Mouse (Mus musculus): ENCODE data around the gene Ppp6c.
A peak's percentile ranks its signal among the peaks of the same experiment; 100 is the strongest.
"Not testable (repeated sequence)": the region's sequence is repeated elsewhere in the genome, so short reads cannot be mapped to it uniquely, and the experiment has no call there.

The Ppp6c gene

GRCm38 (mm10) chr2:39226019-39226640 lies at the start of gene Ppp6c:
TSS of gene Ppp6c (minus strand) at chr2:39226451.
- DNase-seq = peak; percentile 91

DNA sequence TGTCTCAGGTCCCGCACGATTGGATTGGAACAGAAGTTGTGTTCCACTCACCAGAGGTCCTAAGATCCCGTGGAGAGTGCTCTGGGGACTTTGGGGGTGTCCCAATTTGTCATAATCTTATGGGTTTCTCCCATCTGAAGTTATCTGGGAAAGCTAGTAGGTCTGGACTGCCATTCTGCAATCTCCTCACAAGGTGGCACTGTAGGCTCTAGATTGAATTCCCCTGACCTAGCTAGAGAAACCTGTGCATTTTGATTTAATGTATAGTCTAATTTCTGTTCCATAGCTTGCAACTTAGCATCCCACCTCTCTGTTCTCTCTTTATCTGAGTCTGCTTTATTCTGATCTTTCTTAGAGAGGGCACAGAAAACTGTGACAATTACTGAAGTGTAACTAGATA lies 42.1 kb upstream of the Ppp6c start:
- peak; percentile 31 for DNase-seq

DNA sequence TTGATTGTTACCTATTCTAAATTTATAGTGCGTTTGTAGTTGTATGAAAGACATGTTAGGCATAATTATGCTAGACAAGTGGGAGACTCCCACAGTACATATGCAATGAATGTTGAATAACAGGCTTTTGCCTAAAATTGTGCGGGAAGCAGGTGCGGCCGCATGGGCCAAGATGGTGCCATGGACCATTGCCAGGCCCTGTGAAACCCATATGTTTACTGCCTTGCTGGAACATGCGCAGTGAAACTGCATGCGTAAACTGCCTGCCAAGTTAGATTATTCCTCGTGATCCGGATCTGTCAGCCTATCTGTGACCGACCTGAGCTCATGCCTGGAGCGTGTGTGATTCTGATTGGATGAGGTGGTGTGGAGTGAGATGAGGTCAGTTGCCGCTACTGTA lies 26.0 kb upstream of the Ppp6c start:
- not testable (repeated sequence) for DNase-seq

GRCm38 (mm10) chr2:39246862-39247261 lies 20.6 kb upstream of the Ppp6c start:
- not testable (repeated sequence) for DNase-seq

DNA sequence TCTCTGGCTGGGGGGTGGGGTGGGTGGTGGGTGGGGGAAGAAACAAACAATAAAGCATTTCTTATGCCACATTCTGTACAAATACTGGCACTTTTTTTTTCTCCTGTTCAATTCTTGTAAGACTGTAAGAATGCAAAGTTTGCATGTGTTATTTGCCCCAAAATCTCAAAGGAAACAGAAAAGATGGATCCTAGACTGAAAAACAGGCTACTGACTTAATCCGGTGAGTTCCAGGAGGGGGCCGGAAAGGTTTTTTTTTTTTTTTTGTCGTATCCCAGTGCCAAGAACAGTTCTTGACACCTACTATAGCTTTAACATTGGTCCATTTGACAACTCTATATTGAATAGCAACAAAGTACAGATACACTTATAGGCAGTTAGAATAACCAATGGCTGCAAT lies 480 bp upstream of the Ppp6c start:
- no peak for DNase-seq

DNA sequence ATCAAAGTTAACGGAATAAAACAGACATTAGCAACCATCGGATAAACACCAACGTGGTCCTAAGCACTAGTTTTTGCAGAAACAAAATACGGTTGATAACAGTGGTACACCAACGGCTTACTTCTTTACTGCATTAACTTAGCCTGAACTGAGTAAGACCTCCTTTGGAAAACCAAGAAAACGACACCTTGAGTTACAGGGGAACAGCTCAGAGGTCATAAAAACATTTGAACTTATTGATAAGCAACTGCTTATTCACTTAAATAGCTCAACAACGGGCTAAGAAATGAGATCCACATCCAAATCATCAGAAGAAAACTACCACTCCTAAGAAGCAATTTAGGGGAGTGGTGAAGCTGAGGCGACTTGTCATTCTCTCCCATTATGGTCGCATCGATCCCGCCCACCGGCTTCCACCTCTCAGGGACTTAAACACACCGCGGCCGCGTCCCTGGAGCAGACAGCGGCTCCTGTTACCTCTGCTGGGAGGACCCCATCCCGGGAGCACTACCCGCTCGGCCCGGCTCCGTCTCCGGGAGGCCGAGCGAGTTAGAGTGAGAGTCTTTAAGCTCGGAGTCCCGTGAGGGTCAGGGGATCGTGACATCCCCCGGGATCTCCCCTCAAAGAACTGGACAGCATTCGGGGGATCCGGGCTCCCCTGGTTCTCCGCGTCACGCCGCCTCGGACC lies 776 bp downstream of the Ppp6c start:
- DNase-seq = not testable (repeated sequence)

DNA sequence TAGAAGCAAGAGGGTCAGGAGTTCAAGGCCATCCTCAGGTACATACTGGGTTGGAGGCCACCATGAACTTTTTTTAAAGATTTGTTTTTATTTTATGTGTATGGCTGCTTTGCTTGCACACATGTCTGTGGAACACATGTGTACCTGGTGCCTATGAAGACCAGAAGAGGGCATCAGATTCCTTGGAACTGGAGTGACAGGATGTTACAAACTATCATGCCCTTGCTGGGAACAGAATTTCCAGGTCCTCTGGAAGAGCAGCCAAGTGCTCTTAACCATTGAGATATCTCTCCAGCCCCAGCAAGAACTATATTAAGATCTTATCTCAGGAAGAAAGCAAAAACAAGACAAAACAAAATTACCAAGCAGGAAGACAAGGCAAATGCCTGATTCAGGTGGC lies 1.6 kb downstream of the Ppp6c start:
- no peak for DNase-seq

DNA sequence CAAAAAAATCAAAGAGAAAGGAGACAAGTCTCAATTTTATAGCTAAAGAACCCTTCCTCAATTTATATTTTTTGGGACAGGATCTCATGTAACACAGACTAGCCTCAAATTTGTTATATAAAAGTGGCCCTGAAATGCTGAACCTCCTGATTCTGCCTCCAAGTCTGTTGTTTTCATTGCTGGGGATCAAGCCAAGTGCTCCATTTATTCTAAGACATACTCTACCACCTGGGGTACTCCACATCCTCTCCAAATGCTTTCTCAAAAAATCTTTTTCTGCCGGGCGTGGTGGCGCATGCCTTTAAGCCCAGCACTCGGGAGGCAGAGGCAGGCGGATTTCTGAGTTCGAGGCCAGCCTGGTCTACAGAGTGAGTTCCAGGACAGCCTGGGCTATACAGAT lies 6.2 kb downstream of the Ppp6c start:
- DNase-seq = no peak

DNA sequence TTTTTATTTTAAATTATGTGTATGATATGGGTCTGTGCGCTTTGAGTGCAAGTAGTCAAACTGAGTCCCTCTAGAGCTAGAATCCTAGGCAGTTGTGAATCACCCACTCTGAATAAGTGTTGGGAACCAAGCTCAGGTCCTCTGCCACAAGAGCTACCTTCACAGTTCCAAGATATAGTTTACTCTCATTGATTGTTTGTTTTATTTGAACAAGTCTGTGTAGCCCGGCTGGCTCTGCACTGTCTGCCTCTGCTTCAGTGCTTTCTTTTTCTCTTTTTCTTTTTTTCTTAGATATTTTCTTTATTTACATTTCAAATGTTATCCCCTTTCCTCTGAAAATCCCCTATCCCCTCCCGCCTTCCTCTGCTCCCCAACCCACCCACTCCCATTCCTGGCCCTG lies 7.2 kb downstream of the Ppp6c start:
- DNase-seq = no peak

DNA sequence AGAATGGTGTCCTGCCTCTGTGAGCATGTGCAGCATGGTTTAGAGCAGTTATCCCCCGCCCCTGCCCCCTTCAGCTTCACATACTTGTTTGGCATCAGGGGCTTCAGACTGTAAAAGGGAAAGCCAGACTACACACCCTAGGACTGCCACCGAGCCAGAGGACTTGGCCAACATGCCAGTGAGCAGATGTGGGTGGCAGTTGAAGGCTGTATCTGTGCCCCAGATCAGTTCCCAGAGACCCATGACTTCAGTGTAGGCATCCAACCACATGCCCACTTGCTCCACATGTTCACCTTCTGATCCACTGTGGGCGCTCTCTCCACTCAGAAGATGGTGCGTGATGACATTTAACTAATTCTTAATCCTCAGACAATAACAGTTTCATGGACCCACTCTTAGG lies 9.1 kb downstream of the Ppp6c start:
- no peak for DNase-seq

DNA sequence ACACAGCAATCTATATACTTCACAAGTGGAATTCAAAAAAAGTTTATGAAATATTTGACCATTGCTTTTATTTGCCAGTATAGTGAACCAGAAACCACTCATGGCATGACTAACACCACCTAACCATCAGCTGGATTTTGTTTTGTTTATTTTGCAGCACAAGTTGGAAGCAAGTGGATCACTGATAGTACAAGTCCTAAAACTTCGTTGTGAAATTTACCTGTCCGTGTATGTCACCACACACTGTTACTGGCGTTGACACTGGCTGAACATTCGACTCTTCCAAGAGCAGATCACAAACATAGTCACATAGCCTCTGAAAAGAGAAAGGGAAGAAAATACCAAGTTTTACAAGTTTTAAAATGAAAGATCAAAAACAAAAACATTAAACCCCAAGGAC lies 15.5 kb downstream of the Ppp6c start:
- no peak for DNase-seq

DNA sequence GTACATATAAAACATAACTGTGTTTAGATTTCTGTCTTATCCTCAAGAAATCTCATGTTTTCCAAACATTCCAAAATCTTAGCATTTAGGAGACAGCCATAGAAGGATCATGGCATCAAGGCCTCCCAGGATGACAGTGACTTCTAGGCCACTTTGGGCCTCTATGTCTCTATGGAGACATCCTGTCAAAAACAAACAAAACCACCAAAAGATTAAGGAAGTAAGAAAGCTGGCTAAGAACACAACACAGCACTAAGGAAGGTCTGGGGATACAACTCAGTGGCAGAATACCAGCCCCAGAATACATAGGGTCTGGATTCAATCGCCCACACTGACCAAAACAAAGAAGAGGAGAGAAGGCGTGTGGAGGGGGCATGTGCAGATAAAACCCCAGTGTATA lies 22.9 kb downstream of the Ppp6c start:
- no peak for DNase-seq

- DNase-seq = no peak
Observed at GRCm38 (mm10) chr2:39194809-39195208, 31.4 kb downstream of the Ppp6c start.

GRCm38 (mm10) chr2:39190561-39191056 lies 35.6 kb downstream of the Ppp6c start, which contains the start of gene Scai:
TSS of gene Scai (minus strand) at chr2:39190734.
- peak; percentile 98 for DNase-seq

- DNase-seq = no peak
Observed at GRCm38 (mm10) chr2:39189961-39190560, 36.2 kb downstream of the Ppp6c start.

- peak; percentile 8 for DNase-seq
Observed at GRCm38 (mm10) chr2:39185942-39186341, 40.3 kb downstream of the Ppp6c start.

DNA sequence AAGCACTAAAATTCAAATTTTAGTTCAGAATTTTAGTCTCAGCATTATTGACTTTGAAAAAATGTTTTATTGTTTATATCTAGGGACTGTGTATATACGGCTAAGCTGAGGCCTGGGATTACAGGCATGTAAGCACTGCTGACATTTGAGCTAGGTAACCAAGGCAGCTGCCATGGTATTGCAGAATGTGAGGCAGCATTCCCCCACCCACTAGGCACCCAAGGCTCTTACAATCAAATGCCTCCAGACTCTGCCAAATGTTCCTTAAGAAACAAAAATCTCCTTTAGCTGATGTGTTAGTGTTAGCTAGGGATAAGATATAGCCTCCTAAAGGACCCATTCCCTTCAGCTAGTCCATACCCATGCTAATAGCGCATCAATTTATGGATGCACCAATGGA lies 42.7 kb downstream of the Ppp6c start:
- DNase-seq = no peak

DNA sequence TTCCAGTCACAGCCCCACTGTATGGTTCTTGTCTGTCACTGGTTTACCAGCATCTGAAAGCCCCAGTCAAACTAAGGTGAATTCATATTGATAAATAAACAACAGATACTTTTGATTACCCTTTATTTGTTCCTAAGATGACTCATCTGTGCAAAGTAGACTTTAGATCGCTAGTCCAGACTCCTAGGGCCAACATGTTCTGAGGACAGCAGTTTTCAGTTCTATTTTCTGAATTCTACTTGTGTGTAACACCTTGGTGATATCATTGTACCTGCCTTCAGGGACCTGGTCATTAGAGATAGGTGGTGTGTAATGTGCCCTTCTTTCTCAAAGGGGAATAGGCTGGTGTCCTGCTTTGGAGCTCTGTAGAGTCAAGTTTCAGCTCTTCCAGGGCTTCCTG lies 65.3 kb downstream of the Ppp6c start:
- no peak for DNase-seq

DNA sequence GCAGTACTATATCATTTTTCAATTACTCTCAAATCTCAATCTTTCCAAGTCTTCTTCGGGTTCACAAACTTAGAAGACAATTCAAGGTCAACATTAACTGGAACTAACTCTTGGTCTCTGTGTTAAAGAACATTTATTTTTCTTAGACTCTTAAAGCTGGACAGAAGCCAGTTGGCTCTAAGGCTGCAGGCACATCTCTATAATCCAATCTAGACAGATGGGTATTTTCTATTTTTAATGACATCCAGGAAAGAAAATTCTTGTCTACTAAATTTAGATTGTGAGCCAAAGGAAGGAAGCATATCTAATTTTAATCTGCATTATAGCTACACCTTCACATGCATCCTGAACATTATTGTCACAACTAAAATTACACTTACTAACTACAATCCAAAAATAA lies 68.3 kb downstream of the Ppp6c start:
- DNase-seq = no peak

GRCm38 (mm10) chr2:39156821-39157220 lies 69.4 kb downstream of the Ppp6c start:
- DNase-seq = no peak

GRCm38 (mm10) chr2:39150943-39151342 lies 75.3 kb downstream of the Ppp6c start:
- no peak for DNase-seq

GRCm38 (mm10) chr2:39148075-39148474 lies 78.2 kb downstream of the Ppp6c start:
- DNase-seq = no peak

- no peak for DNase-seq
Observed at GRCm38 (mm10) chr2:39146469-39146868, 79.8 kb downstream of the Ppp6c start.

Measured in thymus, postnatal 25 days (tissue).